Mouse (Mus musculus): ENCODE results near the gene Ewsr1.

- TF ChIP-seq POLR2A (IDR thresholded peaks at IDR 0.05; ENCODE audit: control insufficient read depth in 1 of 2, insufficient read depth in 1 of 2, low read depth in 1 of 2, low read length in 2 of 2, poor library complexity in 1 of 2) (no peak), CTCF (IDR thresholded peaks at IDR 0.05 in 2 of 3, conservative IDR thresholded peaks at IDR 0.05 in 1 of 3; ENCODE audit: control insufficient read depth in 1 of 3, insufficient read depth in 1 of 3, low read depth in 2 of 3, low read length in 3 of 3, poor library complexity in 1 of 3, severe bottlenecking in 1 of 3) (no peak), GATA1 (IDR thresholded peaks at IDR 0.05; ENCODE audit: low read depth, low read length) (no peak), POLR2AphosphoS5 (IDR thresholded peaks at IDR 0.05; ENCODE audit: borderline replicate concordance, low read depth, low read length) (no peak), HCFC1 (IDR thresholded peaks at IDR 0.05; ENCODE audit: low read depth, low read length) (no peak), KAT2A (conservative IDR thresholded peaks at IDR 0.05; ENCODE audit: low read depth, low read length) (no peak), JUND (IDR thresholded peaks at IDR 0.05; ENCODE audit: low read depth, low read length) (no peak), SMC3 (IDR thresholded peaks at IDR 0.05; ENCODE audit: low read depth, low read length) (no peak)
These were observed 47.4 kb downstream of the Ewsr1 start for GRCm38 (mm10) chr11:5051629-5052028.
